Mouse (Mus musculus) liver, adult 2 months (tissue): Measurements from ENCODE around the gene Clnk. TPM values are rescaled to one million over a fixed set of nuclear protein-coding genes. Genes with fewer than 3 reads are reported as not detected.

Source experiments
- DNase-seq: peaks from one replicate; pipeline ENCODE4 v3.0.0-alpha.2; 2011; ENCODE audit warnings: low read depth, low spot score; ENCODE audit errors: extremely low read depth
- H3K27ac ChIP-seq: fragments of 200-500 bp; replicated peaks from 2 replicates; pipeline ENCODE4 v1.5.1; 2012; ENCODE audit warnings: low read depth, mild to moderate bottlenecking, control low read depth, inconsistent platforms, low read length; ENCODE audit not compliant: insufficient read depth
- H3K27me3 ChIP-seq: fragments of 200-500 bp; 2 replicates; pipeline ENCODE4 v1.6.1; 2012; ENCODE audit warnings: mild to moderate bottlenecking, moderate library complexity, low read length, inconsistent platforms; ENCODE audit not compliant: control insufficient read depth, insufficient read depth
- H3K36me3 ChIP-seq: fragments of 200-500 bp; 2 replicates; pipeline ENCODE4 v1.6.1; 2012; ENCODE audit warnings: low read length, inconsistent platforms; ENCODE audit not compliant: control insufficient read depth, insufficient read depth
- H3K4me1 ChIP-seq: fragments of 200-500 bp; 2 replicates; pipeline ENCODE4 v1.6.1; 2011; ENCODE audit warnings: low read length; ENCODE audit not compliant: control insufficient read depth, insufficient read depth
- H3K4me3 ChIP-seq: fragments of 200-500 bp; 2 replicates; pipeline ENCODE4 v1.5.1; 2011; ENCODE audit warnings: low read depth, mild to moderate bottlenecking, control low read depth, low read length, moderate library complexity; ENCODE audit not compliant: insufficient read depth
- H3K79me2 ChIP-seq: fragments of 200-500 bp; 2 replicates; pipeline ENCODE4 v1.6.1; 2012; ENCODE audit warnings: inconsistent platforms, mild to moderate bottlenecking, low read length, moderate library complexity; ENCODE audit not compliant: control insufficient read depth, insufficient read depth
- H3K9ac ChIP-seq: fragments of 200-500 bp; 2 replicates; pipeline ENCODE4 v1.6.1; 2012; ENCODE audit warnings: low read depth, mild to moderate bottlenecking, control low read depth, inconsistent platforms, low read length
- CTCF ChIP-seq: fragments of 200-500 bp; IDR thresholded peaks from 2 replicates; pipeline ENCODE4 v1.5.1; 2011; ENCODE audit warnings: low read depth, low read length, control low read depth
- POLR2A ChIP-seq: fragments of 200-500 bp; IDR thresholded peaks from 2 replicates; pipeline ENCODE4 v1.6.1; 2011; ENCODE audit warnings: low read length, control low read depth; ENCODE audit not compliant: insufficient read depth; ENCODE audit errors: extremely low read depth
- WGBS: fragments of 180-500 bp; shearing (Covaris S2); methylation state at CpG from one replicate; pipeline ENCODE4 v1.1.7; 2018; 5-methylcytosine and 5-hydroxymethylcytosine counted together
- polyA plus RNA-seq: library from polyadenylated mRNA; depleted of rRNA; stranded (reverse); fragments of >200 nt; gene quantifications from 2 replicates; pipeline ENCODE4 v1.2.3, GENCODE M21; 2012
- total RNA-seq: library from RNA; depleted of rRNA; stranded (reverse); fragments of >200 nt; gene quantifications from 2 replicates; pipeline ENCODE4 v1.2.3, GENCODE M21; 2014

Gene Clnk
- total and polyA plus RNA-seq, 2 experiments = not detected

DNA sequence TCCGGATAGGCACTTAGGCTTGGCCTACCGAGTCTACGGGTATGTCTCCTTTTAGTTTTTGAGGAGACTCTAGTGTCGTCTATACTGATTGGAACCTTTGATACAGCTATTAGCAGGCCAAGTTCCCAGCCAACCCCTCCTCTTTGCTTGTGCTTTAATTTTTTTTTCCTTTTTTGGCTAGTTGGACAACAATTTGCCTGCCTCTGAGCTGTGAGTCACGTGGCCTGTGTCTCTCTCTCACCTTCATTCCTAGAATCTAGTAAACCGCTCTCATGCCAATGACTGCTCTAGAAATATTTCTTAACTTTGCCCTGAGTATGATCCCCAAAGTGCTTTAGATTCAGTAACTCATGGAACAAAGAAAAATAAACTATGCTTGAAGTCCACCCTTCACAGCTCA is 173.7 kb downstream of the Clnk start:
- TF ChIP-seq CTCF = no peak
- no peak for TF ChIP-seq POLR2A
- H3K9ac ChIP-seq = no peak overlapping the region
- 90% methylated on average over 6 of the region's 6 CpGs for WGBS
- no peaks in the 10 kb centered on the region for H3K27me3 ChIP-seq
- H3K4me1 ChIP-seq = no peaks in the 10 kb centered on the region
- no peak overlapping the region for H3K27ac ChIP-seq
- no peaks in the 10 kb centered on the region for H3K79me2 ChIP-seq
- H3K4me3 ChIP-seq = no peak overlapping the region
- no peaks in the 10 kb centered on the region for H3K36me3 ChIP-seq
- DNase-seq = no peak

DNA sequence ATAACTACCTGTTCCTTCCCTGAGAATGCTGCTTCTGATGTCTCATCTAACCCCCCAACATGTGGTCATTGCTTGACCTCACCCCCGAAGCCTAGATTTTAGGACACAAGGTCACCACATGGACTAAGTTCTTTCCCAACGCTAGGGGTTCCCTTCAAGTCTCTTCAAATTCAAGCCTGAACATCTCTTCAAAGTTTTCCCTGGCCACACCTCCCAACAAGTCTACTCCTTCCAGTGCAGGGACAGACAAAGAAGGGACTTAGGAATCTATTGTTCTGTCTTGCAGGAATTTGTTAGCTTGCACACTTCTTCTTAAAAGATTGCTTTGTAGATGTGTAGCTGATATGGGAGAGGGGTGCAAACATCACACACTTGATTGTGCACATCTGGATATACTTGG is 174.5 kb downstream of the Clnk start:
- no peak overlapping the region for H3K27ac ChIP-seq
- no peaks in the 10 kb centered on the region for H3K79me2 ChIP-seq
- WGBS = 89% methylated on average over 2 of the region's 2 CpGs
- H3K36me3 ChIP-seq = no peaks in the 10 kb centered on the region
- DNase-seq = no peak
- no peak overlapping the region for H3K9ac ChIP-seq
- H3K4me3 ChIP-seq = no peak overlapping the region
- TF ChIP-seq CTCF = no peak
- no peak for TF ChIP-seq POLR2A
- H3K27me3 ChIP-seq = no peaks in the 10 kb centered on the region
- H3K4me1 ChIP-seq = no peaks in the 10 kb centered on the region

DNA sequence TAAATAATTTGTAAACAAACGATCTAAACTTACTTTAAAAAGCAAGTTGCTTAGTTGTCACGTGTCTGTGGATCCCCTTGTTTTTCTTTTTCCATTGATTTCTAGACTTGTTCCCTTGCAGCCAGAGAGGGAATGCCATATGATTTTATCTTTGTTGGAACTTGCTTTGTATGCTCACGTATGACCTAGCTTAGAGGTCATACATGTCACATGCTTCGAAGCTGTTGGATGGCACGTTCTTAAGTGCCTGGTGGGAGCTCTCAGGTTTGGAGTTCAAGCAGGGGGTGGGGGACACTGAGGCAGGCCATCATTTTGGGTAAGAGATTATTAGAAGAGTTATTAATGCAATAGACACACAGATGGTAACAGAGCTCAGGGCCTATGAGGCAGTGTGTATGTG is 178.1 kb downstream of the Clnk start:
- Histone ChIP-seq H3K79me2 (no peaks in the 10 kb centered on the region), H3K27me3 (no peaks in the 10 kb centered on the region), H3K4me3 (no peak overlapping the region), H3K9ac (no peak overlapping the region), H3K27ac (no peak overlapping the region), H3K36me3 (no peaks in the 10 kb centered on the region), H3K4me1 (no peaks in the 10 kb centered on the region)
- TF ChIP-seq POLR2A = no peak
- DNase-seq = no peak
- WGBS = 79% methylated on average over 5 of the region's 5 CpGs

DNA sequence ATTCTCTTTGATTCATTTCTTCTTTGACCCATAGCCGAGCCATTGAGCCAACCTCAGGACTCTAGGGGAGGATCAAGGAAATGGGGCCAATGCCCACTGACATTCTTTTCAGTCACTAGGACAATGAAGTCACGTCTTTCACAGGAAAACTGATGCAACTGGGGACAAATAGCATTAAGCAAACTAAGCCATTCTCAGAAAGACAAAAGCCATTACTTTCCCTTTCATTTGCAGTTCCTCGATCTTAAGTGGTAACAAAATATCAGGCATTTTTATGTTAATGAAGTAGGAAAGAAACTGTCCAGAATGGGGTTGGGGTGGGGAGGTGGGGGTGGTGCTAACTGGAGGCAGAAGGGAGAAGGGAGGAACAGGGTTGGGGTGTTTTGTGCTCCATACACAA is 178.6 kb downstream of the Clnk start:
- H3K4me3 ChIP-seq = no peak overlapping the region
- H3K4me1 ChIP-seq = no peaks in the 10 kb centered on the region
- no peaks in the 10 kb centered on the region for H3K27me3 ChIP-seq
- H3K27ac ChIP-seq = no peak overlapping the region
- no peak overlapping the region for H3K9ac ChIP-seq
- no peaks in the 10 kb centered on the region for H3K36me3 ChIP-seq
- 59% methylated on average over 3 of the region's 3 CpGs for WGBS
- no peaks in the 10 kb centered on the region for H3K79me2 ChIP-seq
- TF ChIP-seq CTCF (no peak), POLR2A (no peak)
- DNase-seq = no peak

DNA sequence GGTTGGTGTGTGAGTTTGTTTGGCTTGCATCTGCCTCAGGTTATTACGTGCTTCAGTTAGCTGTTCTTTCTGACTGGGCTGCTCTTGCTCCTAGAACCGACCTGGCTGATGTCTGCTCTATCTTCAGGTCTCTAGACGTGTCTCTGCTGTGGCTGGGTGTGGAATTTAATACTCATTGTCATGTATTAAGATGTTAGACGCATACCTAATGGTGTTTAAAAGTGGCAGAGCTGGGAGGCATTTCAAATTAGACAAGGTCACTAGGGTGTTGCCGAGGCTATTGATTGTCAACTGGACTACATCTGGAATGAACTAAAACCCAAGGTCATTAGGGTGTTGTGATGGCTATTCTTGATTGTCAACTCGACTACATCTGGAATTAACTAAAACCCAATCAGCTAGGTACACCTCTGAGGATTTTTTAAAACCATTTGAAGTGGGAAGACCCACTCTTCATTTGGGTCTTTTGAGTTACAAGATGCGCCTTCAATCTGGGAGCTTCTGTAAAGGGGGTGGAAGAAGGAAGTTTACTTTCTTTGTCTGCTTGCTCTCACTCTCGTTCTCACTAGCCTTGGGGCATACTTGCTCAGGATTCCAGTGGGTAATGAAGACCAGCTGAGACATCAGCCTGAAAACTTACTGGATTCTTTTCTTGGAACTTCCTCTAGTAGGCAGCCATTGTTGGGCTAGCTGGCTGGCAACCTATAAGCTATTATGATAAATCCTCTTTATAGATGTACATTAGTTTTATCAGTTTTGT is 179.8 kb downstream of the Clnk start:
- Histone ChIP-seq H3K36me3 (no peaks in the 10 kb centered on the region), H3K4me3 (no peak overlapping the region), H3K4me1 (no peaks in the 10 kb centered on the region), H3K79me2 (no peaks in the 10 kb centered on the region), H3K9ac (no peak overlapping the region), H3K27ac (no peak overlapping the region), H3K27me3 (no peaks in the 10 kb centered on the region; the same call in 1 of the 2 replicates)
- no peak for DNase-seq
- 74% methylated on average over 8 of the region's 8 CpGs for WGBS
- TF ChIP-seq POLR2A = no peak
- no peak for TF ChIP-seq CTCF

GRCm38 (mm10) chr5:38692859-38693258 is 183.8 kb downstream of the Clnk start:
- Histone ChIP-seq H3K4me1 (no peaks in the 10 kb centered on the region), H3K9ac (no peak overlapping the region), H3K4me3 (no peak overlapping the region), H3K36me3 (no peaks in the 10 kb centered on the region), H3K27ac (no peak overlapping the region), H3K79me2 (no peaks in the 10 kb centered on the region), H3K27me3 (no peaks in the 10 kb centered on the region; the same call in 1 of the 2 replicates)
- DNase-seq = no peak
- WGBS = 31% methylated on average over 6 of the region's 6 CpGs
- no peak for TF ChIP-seq CTCF
- TF ChIP-seq POLR2A = no peak
